Mouse (Mus musculus) embryonic stem cell, embryonic (primary cell): ENCODE measurements at regions not wholly inside any gene's neighbourhood (a gene's known extent, or its start where the extent isn't known, plus 50 kb on each side); places are given as distances from the start of the nearest gene placed in this dataset.

ENCODE experiments used
- CTCF ChIA-PET, 4 experiments: fragments of 300-600 bp in 2 of 4; fragments of 350-600 bp in 2 of 4; sonication (Branson Sonifier 250); formaldehyde crosslinking; loops; one replicate each; lab custom pipeline; 2022; ENCODE audit warnings: inconsistent platforms in 2 of 4; lab: Charles Lee
- POLR2A ChIA-PET, 4 experiments: fragments of 300-600 bp in 2 of 4; fragments of 350-600 bp in 2 of 4; sonication (Branson Sonifier 250); formaldehyde crosslinking; loops; one replicate each; lab custom pipeline; 2022; ENCODE audit warnings: antibody characterized with exemption in 4 of 4, inconsistent platforms in 1 of 4; lab: Charles Lee

- POLR2A ChIA-PET: interaction anchor here in 1 of 4 experiments (0.7 kb wide), 1 partner anchor 851 kb away, joined by 4 read pairs; the partner anchor contains the start of gene Fam184a
Observed at GRCm38 (mm10) chr10:54601993-54602392, 525.6 kb upstream of the Man1a start.

DNA sequence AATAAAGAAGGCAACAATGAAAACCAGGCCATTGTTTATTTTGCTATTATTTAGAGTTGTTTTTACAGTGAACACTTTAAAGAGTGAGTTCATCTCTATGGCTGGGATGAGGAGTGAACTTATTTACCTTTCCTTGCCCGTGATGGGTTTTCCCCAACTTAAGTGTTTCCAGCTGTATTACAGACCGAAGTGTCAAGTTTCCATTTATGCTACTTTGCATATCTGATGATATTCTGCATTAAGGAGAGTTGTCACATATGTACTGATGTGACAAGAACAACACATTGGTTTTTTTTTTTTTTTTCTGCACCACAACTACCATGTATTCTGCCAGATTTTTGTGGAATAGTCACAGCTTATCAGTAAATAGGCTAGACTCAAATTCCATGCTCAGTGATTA is 518.7 kb upstream of the Man1a start:
- CTCF ChIA-PET: no interaction called here
- POLR2A ChIA-PET: no interaction called here

More at GRCm38 (mm10) chr10:54601993-54602392, 525.6 kb upstream of the Man1a start:
- CTCF ChIA-PET: no interaction called here

DNA sequence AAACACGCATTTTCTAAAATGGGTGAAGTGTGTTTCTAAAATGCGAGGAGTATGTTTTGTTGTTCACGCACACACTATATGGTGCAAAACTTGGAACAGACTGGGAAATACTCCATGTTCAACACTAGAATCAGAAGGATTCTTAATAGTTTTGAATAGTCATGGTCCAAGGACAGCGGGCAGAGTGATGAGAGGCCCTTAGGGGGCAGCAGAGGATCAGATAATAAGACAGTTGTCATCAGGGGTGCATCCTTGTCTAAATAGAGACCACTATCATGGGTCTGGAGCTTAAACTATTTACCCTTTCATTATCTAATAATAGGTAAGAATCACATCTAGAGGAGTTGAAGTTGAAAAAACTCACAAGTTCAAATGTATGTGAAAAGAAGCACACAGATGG is 482.2 kb upstream of the Man1a start:
- CTCF ChIA-PET: no interaction called here
- POLR2A ChIA-PET: no interaction called here

DNA sequence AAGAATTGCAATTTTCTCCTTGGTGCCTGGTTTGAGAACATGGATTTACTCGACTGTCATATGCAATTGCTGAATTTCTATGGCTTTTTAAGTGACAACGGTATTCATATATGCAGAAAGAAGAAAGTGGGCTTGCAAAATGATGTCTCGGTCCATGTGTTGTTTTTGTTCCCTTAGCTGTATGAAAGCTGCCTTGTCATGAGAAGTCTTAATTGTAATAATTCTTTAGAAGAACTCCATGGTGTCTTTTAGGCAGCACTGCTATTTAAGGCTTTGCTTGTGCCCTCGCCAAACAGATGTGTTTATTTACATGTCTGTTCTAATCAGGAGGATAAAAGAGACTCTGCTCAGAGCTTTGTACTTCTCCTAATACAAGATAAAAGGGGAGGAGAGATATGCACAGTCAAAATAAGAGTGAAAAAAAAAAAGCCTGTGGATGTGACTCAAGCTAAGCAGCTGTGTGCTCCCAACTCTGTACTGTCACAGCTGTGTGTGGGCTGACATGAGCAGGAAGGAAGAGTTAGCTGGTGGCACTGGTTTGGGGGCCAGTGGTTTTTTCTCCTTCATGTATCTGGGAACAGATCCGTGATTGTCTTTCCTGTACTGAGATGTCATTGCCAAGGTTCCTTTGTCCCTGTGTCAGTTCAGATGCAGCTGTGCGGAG is 475.5 kb upstream of the Man1a start:
- ChIA-PET CTCF (interaction anchor here in 1 of 4 experiments (0.6 kb wide), 1 partner anchor 1677 kb away, joined by 4 read pairs; the partner anchor contains the start of gene Tbc1d32), POLR2A (interaction anchor here in 1 of 4 experiments (0.7 kb wide), 1 partner anchor 10 kb away, joined by 3 read pairs; no protein-coding TSS in a partner anchor)

GRCm38 (mm10) chr10:54550665-54551064 is 474.3 kb upstream of the Man1a start:
- POLR2A ChIA-PET: no interaction called here
- CTCF ChIA-PET: no interaction called here

DNA sequence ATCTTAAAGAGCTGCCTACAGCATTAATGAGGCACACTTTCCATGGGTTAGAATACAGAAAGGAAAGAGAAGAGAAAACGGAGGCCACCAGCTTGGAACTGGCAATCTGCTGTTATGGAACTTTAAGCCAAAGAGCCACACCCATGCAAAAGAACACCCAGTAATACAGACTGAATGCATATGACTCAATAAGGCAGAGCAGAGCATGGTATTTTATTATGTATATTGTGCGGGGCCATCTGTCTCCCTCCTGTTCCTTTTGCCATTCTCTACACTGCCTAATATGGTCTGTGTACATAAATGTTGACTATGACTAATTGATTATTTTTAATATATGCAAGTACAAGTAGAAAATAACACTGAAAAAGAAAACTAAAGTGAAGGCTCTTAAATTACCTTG is 472.6 kb upstream of the Man1a start:
- ChIA-PET POLR2A (no interaction called here), CTCF (no interaction called here)

DNA sequence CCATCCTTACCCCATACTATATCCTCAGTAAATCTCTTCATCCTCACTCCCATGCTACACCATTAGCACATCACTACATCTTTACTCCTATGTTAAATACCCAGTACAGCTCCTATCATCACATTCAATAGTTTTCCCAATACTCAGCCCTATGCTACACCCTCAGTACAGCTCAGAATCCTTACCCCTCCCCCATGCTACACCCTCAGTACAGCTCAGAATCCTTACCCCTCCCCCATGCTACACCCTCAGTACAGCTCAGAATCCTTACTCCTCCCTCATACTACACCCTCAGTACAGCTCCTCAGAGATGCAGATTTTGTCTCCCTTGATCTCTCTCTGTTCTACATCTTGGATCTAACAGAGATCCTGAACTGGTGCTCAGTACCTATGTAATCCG is 472.1 kb upstream of the Man1a start:
- ChIA-PET CTCF (no interaction called here), POLR2A (no interaction called here)

DNA sequence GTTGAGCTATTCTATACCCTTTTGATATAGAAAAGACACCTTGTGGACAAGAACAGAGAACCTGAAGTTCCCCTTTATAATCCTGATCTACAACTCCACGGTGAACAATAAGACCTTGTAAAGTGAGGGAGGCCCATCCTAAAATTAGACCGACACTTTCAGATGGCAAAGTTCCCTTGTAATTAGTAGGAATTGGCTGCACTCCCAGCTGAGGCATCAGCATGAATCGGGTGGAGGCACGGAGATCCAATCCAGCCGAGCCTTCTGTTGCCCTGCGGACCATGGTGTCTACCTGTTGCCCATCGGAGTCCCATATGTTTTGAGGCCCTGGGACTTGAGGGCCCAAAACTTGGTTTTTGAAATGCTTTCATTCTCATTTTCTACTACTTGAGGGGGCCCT is 456.2 kb upstream of the Man1a start:
- POLR2A ChIA-PET: no interaction called here
- CTCF ChIA-PET: no interaction called here

GRCm38 (mm10) chr10:54510776-54511175 is 434.4 kb upstream of the Man1a start:
- ChIA-PET POLR2A (no interaction called here), CTCF (no interaction called here)

DNA sequence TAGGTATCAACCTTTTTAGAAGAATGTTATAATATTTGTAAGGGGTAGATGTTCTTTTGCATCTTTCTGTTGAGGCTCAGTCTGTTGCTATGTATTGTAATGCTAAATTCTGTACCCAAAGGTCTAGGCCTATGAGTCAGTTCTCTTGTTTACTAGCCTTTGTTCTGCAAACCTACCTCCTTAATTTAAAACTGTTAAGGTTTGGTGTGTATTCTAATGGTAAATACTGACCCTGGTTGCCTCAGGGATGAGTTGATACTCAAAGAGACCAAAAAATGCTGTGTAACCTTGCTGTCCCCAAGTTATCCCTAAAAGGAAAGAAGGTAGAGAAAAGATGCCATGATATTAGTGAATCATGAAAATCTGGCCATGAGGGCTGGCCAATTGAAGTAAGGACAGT is 433.4 kb upstream of the Man1a start:
- ChIA-PET CTCF (no interaction called here), POLR2A (no interaction called here)
